Mouse (Mus musculus) spleen, adult 2 months (tissue): Measurements from ENCODE around the gene Fosl1.

ENCODE experiments used
- CTCF ChIP-seq: fragments of 200-500 bp; IDR thresholded peaks from 2 replicates; pipeline ENCODE4 v1.5.1; 2011; ENCODE audit warnings: mild to moderate bottlenecking, inconsistent platforms; ENCODE audit not compliant: insufficient read depth, insufficient read length, insufficient replicate concordance; ENCODE audit errors: extremely low read depth
- POLR2A ChIP-seq: fragments of 200-500 bp; IDR thresholded peaks from 2 replicates; pipeline ENCODE4 v1.6.1; 2011; ENCODE audit warnings: low read depth, low read length, inconsistent platforms

- TF ChIP-seq CTCF (no peak), POLR2A (no peak)
Observed at GRCm38 (mm10) chr19:5461411-5461810, 14.1 kb downstream of the Fosl1 start.
